Mouse (Mus musculus) E14TG2a.4 (cell line): ENCODE results near the gene Klk4.
A peak's percentile ranks its signal among the peaks of the same experiment; 100 is the strongest.

ENCODE experiments used
- H3K27me3 ChIP-seq: 2 replicates; pipeline ENCODE4 v1.6.1; 2014; ENCODE audit warnings: low read length, control low read depth; ENCODE audit not compliant: insufficient read depth
- H3K36me3 ChIP-seq: 2 replicates; pipeline ENCODE4 v1.6.1; 2014; ENCODE audit warnings: low read length, control low read depth; ENCODE audit not compliant: insufficient read depth
- H3K4me1 ChIP-seq: replicated peaks from 2 replicates; pipeline ENCODE4 v1.6.1; 2014; ENCODE audit warnings: low read depth, low read length, control low read depth
- H3K4me3 ChIP-seq: replicated peaks from 2 replicates; pipeline ENCODE4 v1.5.1; 2014; ENCODE audit warnings: mild to moderate bottlenecking, low read length
- H3K9me3 ChIP-seq: 2 replicates; pipeline ENCODE4 v1.6.1; 2014; ENCODE audit warnings: low read length, control low read depth
- CTCF ChIP-seq: conservative IDR thresholded peaks from 2 replicates; pipeline ENCODE4 v1.5.1; 2014; ENCODE audit warnings: low read length
- NANOG ChIP-seq: IDR thresholded peaks from 2 replicates; pipeline ENCODE4 v1.6.1; 2014; ENCODE audit warnings: borderline replicate concordance, low read length, mixed read lengths
- POU5F1 ChIP-seq: IDR thresholded peaks from 2 replicates; pipeline ENCODE4 v1.6.1; 2014; ENCODE audit warnings: low read length, borderline replicate concordance

Klk4 gene

DNA sequence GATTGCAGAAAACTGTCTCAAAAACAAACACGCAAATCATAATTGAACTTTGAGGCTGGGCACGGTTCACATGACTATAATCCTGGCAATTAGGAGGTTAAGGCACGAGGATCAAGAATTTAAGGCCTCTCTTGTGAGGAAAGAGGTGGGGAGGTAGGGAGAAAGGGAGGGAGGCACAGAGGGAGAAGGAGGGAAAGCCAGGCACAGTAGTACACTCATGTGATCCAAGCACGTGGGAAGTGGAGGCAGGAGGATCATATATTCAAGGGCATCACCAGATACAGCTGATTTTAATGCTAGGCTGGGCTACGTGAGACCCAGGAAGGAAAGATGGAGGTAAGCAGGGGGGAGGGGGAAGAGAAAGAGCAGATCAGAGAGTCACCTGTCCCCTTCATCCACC is 10.4 kb downstream of the Klk4 start:
- H3K4me3 ChIP-seq, result no peak overlapping the region
- H3K27me3 ChIP-seq, result peaks cover 8% of the 10 kb centered on the region; the same call in 1 of the 2 replicates
- no peaks in the 10 kb centered on the region for H3K9me3 ChIP-seq
- no peaks in the 10 kb centered on the region for H3K4me1 ChIP-seq
- H3K36me3 ChIP-seq, result no peaks in the 10 kb centered on the region
- TF ChIP-seq POU5F1, result no peak
- TF ChIP-seq NANOG, result no peak
- TF ChIP-seq CTCF, result no peak

DNA sequence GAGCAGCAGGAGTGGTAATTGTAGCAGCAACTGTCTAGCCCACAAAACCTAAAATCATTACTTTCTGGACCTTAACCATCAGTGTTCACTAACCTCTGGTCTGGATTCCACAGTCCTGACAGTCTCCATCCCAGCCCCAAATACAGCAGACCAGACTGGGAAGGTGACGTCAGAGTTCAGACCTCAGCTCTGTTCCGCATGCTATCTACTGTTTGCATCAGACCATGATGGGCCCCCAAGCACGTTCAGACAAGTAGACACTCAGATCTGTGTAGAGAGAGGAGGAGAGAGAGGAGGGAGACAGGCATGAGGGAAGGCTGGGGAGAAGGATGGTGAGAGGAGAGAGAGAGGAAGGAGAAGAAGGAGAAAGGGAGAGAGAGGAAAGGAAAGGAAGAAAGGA is 10.8 kb downstream of the Klk4 start:
- H3K27me3 ChIP-seq, result peaks cover 8% of the 10 kb centered on the region; the same call in 1 of the 2 replicates
- no peaks in the 10 kb centered on the region for H3K4me1 ChIP-seq
- H3K4me3 ChIP-seq, result no peak overlapping the region
- TF ChIP-seq CTCF (no peak), NANOG (no peak), POU5F1 (no peak)
- H3K9me3 ChIP-seq, result no peaks in the 10 kb centered on the region
- H3K36me3 ChIP-seq, result no peaks in the 10 kb centered on the region

DNA sequence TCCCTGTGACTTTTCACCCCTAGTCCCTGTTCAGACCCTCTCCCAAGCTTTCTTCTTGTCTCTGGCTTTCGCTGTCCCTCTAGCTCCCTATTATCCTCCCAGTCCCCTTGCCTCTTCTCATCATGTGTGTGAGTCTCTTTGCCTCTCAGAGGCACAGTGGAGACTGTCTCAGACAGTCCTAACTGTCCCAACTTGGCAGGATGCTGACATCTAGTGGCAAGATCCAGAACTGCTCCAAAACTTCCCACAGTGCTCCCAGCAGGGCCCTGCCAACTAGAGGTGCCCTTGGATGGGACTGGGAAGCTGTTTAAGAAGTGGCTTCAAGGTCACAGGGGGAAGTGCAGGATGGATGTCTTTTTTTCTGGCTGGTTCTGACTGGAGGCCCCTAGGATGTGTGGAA is 13.9 kb downstream of the Klk4 start:
- Histone ChIP-seq H3K36me3 (no peaks in the 10 kb centered on the region), H3K27me3 (peaks cover 7% of the 10 kb centered on the region; the same call in 1 of the 2 replicates), H3K4me3 (no peak overlapping the region)

DNA sequence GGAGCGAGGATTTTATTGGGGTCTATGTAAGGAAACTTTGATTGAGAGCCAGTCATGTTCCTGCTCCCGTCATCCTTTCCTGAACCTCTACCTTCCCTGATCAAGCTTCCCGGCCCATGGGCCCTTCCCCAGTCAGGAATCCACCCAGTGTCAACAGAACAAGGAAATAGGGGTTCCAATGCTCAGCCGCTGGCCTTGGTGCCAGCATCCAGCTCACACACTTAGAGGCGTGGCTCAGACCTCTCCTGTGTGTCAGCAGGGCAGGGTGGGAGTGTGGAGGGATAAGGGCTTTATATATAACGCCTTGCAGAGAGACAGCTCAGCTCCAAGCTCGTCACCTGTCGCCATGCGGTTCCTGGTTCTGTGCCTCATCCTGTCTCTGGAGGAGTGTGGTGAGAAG is 33.9 kb downstream of the Klk4 start:
- no peaks in the 10 kb centered on the region for H3K36me3 ChIP-seq
- TF ChIP-seq CTCF, result no peak
- TF ChIP-seq NANOG, result no peak
- no peak for TF ChIP-seq POU5F1
- no peak overlapping the region for H3K4me3 ChIP-seq
- no peaks in the 10 kb centered on the region for H3K4me1 ChIP-seq
- H3K27me3 ChIP-seq, result 0 out of 2 replicates have a peak, but pooled peaks cover 8% of the 10 kb centered on the region
- no peaks in the 10 kb centered on the region for H3K9me3 ChIP-seq

More for the DNA sequence above, 13.9 kb downstream of the Klk4 start:
- TF ChIP-seq POU5F1 (no peak), CTCF (peak; percentile 93), NANOG (no peak)
- H3K4me1 ChIP-seq, result no peaks in the 10 kb centered on the region
- no peaks in the 10 kb centered on the region for H3K9me3 ChIP-seq

DNA sequence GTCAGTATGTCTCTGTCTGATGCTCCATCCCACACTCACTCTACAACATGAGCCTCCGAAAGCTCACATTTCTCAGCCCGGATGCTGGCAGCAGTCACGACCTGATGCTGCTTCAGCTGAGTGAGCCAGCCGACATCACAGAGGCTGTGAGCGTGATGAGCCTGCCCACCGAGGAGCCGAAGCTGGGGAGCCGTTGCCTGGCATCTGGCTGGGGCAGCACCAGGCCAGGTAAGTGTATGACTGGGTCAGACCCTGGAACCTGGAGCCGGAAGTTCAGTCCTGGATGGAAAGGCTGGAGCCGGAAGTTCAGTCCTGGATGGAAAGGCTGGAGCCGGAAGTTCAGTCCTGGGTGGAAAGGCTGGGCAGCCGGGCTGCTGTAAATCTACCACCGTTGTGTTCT is 37.5 kb downstream of the Klk4 start:
- Histone ChIP-seq H3K4me1 (peaks cover 6% of the 10 kb centered on the region), H3K9me3 (no peaks in the 10 kb centered on the region), H3K4me3 (no peak overlapping the region), H3K36me3 (no peaks in the 10 kb centered on the region), H3K27me3 (0 out of 2 replicates have a peak, but pooled peaks cover 16% of the 10 kb centered on the region)
- TF ChIP-seq POU5F1 (no peak), NANOG (no peak), CTCF (no peak)

DNA sequence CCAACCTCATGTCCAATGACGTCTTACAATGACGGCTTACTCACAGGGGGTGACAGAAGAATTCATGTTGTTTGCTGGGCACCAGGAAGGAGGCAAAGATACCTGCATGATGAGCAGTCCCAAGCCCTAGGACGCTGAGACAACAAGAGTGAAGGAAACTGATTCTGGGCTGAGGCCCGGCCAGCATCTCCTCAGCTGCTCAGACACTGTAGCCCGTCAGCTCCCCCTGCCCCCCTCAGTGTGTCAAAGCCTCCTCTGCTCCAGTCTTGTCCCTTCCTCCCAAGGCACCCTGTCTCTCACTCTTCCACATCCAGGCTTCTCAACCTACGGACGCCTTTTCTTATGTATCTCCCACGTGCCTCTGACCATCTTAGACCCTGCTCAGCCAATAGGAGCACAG is 37.9 kb downstream of the Klk4 start:
- H3K27me3 ChIP-seq, result 0 out of 2 replicates have a peak, but pooled peaks cover 16% of the 10 kb centered on the region
- H3K4me3 ChIP-seq, result no peak overlapping the region
- H3K4me1 ChIP-seq, result peaks cover 6% of the 10 kb centered on the region
- no peak for TF ChIP-seq NANOG
- TF ChIP-seq POU5F1, result no peak
- TF ChIP-seq CTCF, result no peak
- no peaks in the 10 kb centered on the region for H3K9me3 ChIP-seq
- H3K36me3 ChIP-seq, result no peaks in the 10 kb centered on the region

DNA sequence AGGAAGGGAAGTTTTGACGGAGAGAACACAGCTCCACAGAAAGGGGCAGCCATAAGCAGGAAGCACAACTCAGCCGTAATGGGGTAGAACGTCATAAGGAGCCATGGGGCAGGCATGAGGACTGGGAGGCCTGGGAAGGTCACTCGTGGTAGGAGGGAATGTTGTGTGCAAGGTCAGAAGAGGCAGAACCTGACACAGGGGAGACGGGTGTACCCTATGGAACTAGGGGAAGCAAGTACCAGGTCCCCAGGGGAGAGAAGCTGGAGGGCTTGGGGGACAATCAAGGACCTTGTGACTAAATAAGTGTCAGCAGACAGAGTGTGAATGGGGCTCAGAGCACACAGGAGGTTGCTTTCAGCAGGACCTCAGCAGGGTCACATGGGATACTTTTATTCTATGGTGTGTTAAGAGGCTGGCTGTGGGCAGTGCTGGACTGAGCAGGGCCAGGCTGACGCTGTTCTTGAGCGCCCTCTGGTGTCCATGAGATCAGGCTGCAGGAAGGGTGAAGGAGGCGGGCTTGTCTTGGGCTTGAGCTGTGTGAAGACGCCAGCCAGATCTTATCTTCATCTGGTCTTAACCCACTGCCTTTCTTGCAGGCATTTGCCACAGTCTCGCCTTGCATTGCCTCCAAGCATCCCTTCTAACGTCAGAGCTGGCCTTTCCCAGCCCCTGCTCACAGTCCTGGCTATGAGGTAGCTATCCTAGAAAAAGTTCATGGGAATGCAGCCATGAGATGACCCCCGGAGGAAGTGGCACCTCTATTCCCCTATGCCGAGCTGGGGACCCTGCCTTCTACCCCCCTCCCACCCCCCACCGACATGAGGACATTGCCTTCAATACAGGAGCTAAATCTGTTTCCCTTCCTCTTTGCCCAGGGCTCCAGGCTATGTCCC is 38.8 kb downstream of the Klk4 start:
- peak; percentile 73 for TF ChIP-seq CTCF
- no peak for TF ChIP-seq NANOG
- no peaks in the 10 kb centered on the region for H3K36me3 ChIP-seq
- no peaks in the 10 kb centered on the region for H3K9me3 ChIP-seq
- H3K4me1 ChIP-seq, result peaks cover 6% of the 10 kb centered on the region
- H3K4me3 ChIP-seq, result no peak overlapping the region
- H3K27me3 ChIP-seq, result 0 out of 2 replicates have a peak, but pooled peaks cover 16% of the 10 kb centered on the region

DNA sequence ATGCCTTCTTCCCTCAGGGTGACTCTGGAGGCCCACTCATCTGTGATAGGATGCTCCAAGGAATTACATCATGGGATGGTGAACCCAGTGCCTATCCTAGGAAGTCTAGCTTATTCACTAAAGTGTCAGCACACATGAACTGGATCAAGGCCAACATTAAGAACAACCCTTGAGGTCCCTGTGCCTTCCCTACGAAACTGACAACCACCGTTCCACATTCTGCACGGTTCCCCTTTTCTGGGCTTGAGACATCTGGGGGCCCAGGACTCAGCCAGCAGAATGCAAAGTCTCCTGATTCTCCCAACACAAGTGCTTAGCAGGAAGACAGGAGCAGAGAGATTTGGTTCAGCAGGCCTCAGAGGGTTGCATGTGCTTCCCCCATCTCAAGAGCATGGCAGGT is 39.6 kb downstream of the Klk4 start:
- no peak for TF ChIP-seq NANOG
- TF ChIP-seq CTCF, result no peak
- TF ChIP-seq POU5F1, result no peak
- Histone ChIP-seq H3K9me3 (no peaks in the 10 kb centered on the region), H3K27me3 (0 out of 2 replicates have a peak, but pooled peaks cover 16% of the 10 kb centered on the region), H3K36me3 (no peaks in the 10 kb centered on the region), H3K4me1 (peaks cover 6% of the 10 kb centered on the region), H3K4me3 (no peak overlapping the region)

DNA sequence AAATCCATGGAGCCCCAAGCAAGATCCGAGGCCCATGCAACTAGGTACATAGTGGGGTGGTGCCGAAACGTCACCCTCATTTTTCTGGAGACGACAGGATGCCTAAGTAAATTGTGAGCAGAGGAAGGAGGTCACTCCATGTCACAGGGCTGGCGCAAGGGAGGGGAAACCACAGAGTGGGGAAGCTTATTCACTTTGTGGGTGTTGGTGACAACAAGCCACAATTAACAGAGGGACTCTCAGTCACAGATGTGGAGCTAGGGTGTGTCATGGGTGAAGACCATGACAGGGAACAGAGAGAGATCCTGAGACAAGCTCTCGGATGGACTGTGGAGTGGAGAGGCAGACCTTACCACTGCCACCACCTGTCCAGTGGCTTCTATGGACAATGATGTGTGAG is 40.1 kb downstream of the Klk4 start:
- Histone ChIP-seq H3K4me1 (peaks cover 6% of the 10 kb centered on the region), H3K4me3 (no peak overlapping the region), H3K9me3 (no peaks in the 10 kb centered on the region), H3K27me3 (0 out of 2 replicates have a peak, but pooled peaks cover 16% of the 10 kb centered on the region), H3K36me3 (no peaks in the 10 kb centered on the region)
- TF ChIP-seq CTCF (no peak), POU5F1 (no peak), NANOG (no peak)
